Mouse (Mus musculus): ENCODE measurements at regions not wholly inside any gene's neighbourhood (a gene's known extent, or its start where the extent isn't known, plus 50 kb on each side); places are given as distances from the start of the nearest gene placed in this dataset.

DNA sequence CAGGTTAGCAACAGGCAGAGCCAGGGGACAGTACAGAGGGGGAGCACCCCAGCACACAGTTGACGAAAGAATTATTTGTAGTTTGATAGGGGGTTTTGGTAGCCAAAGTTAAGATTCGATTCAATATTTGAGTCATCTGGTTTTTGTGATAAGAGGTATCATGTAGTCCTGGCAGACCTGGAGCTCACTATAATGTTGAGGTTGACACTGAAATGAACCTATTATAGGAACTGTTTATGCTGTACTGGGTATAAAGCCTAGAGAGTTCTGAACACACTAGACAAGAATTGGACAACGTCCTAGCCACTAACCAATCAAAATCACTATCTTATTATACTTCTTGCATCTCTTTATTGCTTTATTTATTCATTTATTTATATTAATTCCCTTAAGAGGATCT is 284.4 kb upstream of the Thbs1 start:
- Histone ChIP-seq H3K9me3 (ENCODE audit: control insufficient read depth, insufficient read depth, low read depth, low read length) (no peaks in the 10 kb centered on the region), H3K36me3 (ENCODE audit: control insufficient read depth, insufficient read depth, low read length, poor library complexity, severe bottlenecking) (no peaks in the 10 kb centered on the region), H3K4me1 (ENCODE audit: control insufficient read depth in 2 of 2, insufficient read depth in 2 of 2, low read length in 2 of 2, poor library complexity in 1 of 2) (no peaks in the 10 kb centered on the region), H3K4me3 (ENCODE audit: insufficient read depth in 1 of 2, low read depth in 1 of 2, low read length in 2 of 2, poor library complexity in 1 of 2, severe bottlenecking in 1 of 2) (no peak overlapping the region), H3K27ac (ENCODE audit: insufficient read depth, low read depth, low read length, poor library complexity, severe bottlenecking) (no peak overlapping the region), H3K9ac (ENCODE audit: insufficient read depth, low read depth, low read length, poor library complexity, severe bottlenecking) (no peak overlapping the region)
- DNase-seq (ENCODE audit: low read depth, low spot score), result no peak
- in situ Hi-C loops (cut with MboI; ENCODE audit: low sequenced_read_pairs in 2 of 2, unreplicated experiment in 2 of 2), result no loop called here
- TF ChIP-seq CHD2 (IDR thresholded peaks at IDR 0.05; ENCODE audit: low read depth, low read length) (no peak), ZC3H11A (IDR thresholded peaks at IDR 0.05; ENCODE audit: borderline replicate concordance, low read depth, low read length) (no peak), MAFK (IDR thresholded peaks at IDR 0.05; ENCODE audit: insufficient read depth, low read depth, low read length) (no peak), ZNF384 (IDR thresholded peaks at IDR 0.05; ENCODE audit: low read depth, low read length) (no peak), HCFC1 (IDR thresholded peaks at IDR 0.05; ENCODE audit: borderline replicate concordance, insufficient read depth, low read length) (no peak)

DNA sequence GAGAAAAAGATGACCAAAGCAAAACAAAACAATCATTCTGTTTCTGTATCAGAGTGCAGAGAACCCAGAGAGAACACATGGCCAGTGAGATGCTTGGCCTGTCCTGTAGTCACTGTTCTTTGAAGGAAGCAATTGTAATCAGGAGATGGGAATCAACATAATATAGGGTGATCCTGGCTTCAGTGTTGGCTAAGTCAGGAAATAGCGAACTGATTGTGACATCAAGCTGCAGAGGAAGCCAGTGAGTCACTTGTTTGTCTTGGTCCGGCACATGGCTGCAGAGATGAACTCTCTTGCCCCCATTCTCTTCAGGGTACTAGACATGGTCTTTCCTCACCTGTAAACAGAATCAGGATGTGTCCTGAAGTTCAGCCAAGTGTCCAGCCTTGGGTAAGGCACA is 273.3 kb upstream of the Thbs1 start:
- Histone ChIP-seq H3K9ac (ENCODE audit: insufficient read depth, low read depth, low read length, poor library complexity, severe bottlenecking) (no peak overlapping the region), H3K4me1 (ENCODE audit: control insufficient read depth in 2 of 2, insufficient read depth in 2 of 2, low read length in 2 of 2, poor library complexity in 1 of 2) (no peaks in the 10 kb centered on the region)
- in situ Hi-C loops (cut with MboI; ENCODE audit: low sequenced_read_pairs in 2 of 2, unreplicated experiment in 2 of 2), result no loop called here

DNA sequence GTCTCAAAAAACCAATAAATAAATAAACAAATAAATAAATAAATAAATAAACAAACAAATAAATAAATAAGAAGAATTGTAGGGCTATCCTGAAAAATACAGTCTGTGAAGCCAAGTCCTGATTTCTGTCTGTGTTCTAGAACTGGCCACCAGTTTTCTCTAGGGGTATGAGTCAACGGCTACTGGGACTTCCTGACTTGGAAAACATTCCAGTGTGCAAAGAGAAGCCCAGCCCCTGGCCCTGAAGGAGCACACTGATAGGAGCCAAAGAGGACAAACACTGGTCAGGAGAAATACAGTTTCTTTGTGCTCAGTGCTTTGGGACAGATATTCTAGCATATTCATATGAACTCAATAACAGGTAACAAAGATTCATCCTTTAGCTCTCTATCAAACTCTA is 271.3 kb upstream of the Thbs1 start:
- TF ChIP-seq HCFC1 (IDR thresholded peaks at IDR 0.05; ENCODE audit: borderline replicate concordance, insufficient read depth, low read length), result no peak
- TF ChIP-seq CHD2 (IDR thresholded peaks at IDR 0.05; ENCODE audit: low read depth, low read length), result no peak
- TF ChIP-seq ZNF384 (IDR thresholded peaks at IDR 0.05; ENCODE audit: low read depth, low read length), result no peak
- no peak for TF ChIP-seq MAFK (IDR thresholded peaks at IDR 0.05; ENCODE audit: insufficient read depth, low read depth, low read length)
- no peak for TF ChIP-seq ZC3H11A (IDR thresholded peaks at IDR 0.05; ENCODE audit: borderline replicate concordance, low read depth, low read length)

More for the DNA sequence above, 273.3 kb upstream of the Thbs1 start:
- no peak for DNase-seq (ENCODE audit: low read depth, low spot score)
- Histone ChIP-seq H3K9me3 (ENCODE audit: control insufficient read depth, insufficient read depth, low read depth, low read length) (no peaks in the 10 kb centered on the region), H3K27ac (ENCODE audit: insufficient read depth, low read depth, low read length, poor library complexity, severe bottlenecking) (no peak overlapping the region), H3K4me3 (ENCODE audit: insufficient read depth in 1 of 2, low read depth in 1 of 2, low read length in 2 of 2, poor library complexity in 1 of 2, severe bottlenecking in 1 of 2) (no peak overlapping the region), H3K36me3 (ENCODE audit: control insufficient read depth, insufficient read depth, low read length, poor library complexity, severe bottlenecking) (no peaks in the 10 kb centered on the region)
- TF ChIP-seq ZNF384 (IDR thresholded peaks at IDR 0.05; ENCODE audit: low read depth, low read length) (no peak), HCFC1 (IDR thresholded peaks at IDR 0.05; ENCODE audit: borderline replicate concordance, insufficient read depth, low read length) (no peak), ZC3H11A (IDR thresholded peaks at IDR 0.05; ENCODE audit: borderline replicate concordance, low read depth, low read length) (no peak), CHD2 (IDR thresholded peaks at IDR 0.05; ENCODE audit: low read depth, low read length) (no peak), MAFK (IDR thresholded peaks at IDR 0.05; ENCODE audit: insufficient read depth, low read depth, low read length) (no peak)

DNA sequence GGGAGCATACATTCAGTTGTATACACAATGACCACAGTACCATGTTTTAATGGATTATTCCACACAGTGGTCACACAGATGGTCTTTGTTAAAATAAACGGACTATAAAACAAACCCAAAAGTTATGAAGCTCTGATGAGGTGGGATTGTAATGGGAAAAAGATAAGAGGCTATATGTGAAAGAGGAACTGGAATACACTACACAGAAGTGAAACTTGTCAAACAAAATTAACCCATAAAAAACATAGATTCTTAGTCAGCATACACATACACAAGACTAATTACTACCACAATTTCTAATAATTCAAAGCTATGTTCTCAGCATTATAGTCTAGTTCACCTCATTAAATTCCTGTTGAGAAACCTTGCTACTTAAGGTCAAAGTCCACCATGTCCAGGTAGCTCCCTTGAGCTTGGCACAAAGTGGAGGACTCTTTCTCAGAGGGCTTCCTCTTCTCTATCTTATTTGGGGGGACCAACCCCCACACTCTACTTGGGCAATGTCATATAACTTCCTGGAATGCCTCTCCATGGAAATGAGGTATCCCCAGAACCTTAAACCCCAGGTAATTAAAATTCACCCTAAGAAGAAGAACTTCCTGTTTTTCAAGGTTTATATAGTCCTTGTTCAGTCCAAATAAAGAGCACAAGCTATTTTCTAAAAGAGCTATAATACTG is 269.2 kb upstream of the Thbs1 start:
- Histone ChIP-seq H3K4me1 (ENCODE audit: control insufficient read depth in 2 of 2, insufficient read depth in 2 of 2, low read length in 2 of 2, poor library complexity in 1 of 2) (no peaks in the 10 kb centered on the region), H3K9ac (ENCODE audit: insufficient read depth, low read depth, low read length, poor library complexity, severe bottlenecking) (no peak overlapping the region), H3K27ac (ENCODE audit: insufficient read depth, low read depth, low read length, poor library complexity, severe bottlenecking) (no peak overlapping the region), H3K4me3 (ENCODE audit: insufficient read depth in 1 of 2, low read depth in 1 of 2, low read length in 2 of 2, poor library complexity in 1 of 2, severe bottlenecking in 1 of 2) (no peak overlapping the region), H3K36me3 (ENCODE audit: control insufficient read depth, insufficient read depth, low read length, poor library complexity, severe bottlenecking) (no peaks in the 10 kb centered on the region), H3K9me3 (ENCODE audit: control insufficient read depth, insufficient read depth, low read depth, low read length) (no peaks in the 10 kb centered on the region)
- no peak for DNase-seq (ENCODE audit: low read depth, low spot score)
- TF ChIP-seq ZNF384 (IDR thresholded peaks at IDR 0.05; ENCODE audit: low read depth, low read length), result no peak
- no peak for TF ChIP-seq MAFK (IDR thresholded peaks at IDR 0.05; ENCODE audit: insufficient read depth, low read depth, low read length)
- no peak for TF ChIP-seq ZC3H11A (IDR thresholded peaks at IDR 0.05; ENCODE audit: borderline replicate concordance, low read depth, low read length)
- TF ChIP-seq CHD2 (IDR thresholded peaks at IDR 0.05; ENCODE audit: low read depth, low read length), result no peak
- TF ChIP-seq HCFC1 (IDR thresholded peaks at IDR 0.05; ENCODE audit: borderline replicate concordance, insufficient read depth, low read length), result no peak
- in situ Hi-C loops (cut with MboI; ENCODE audit: low sequenced_read_pairs in 2 of 2, unreplicated experiment in 2 of 2), result no loop called here

More for the DNA sequence above, 271.3 kb upstream of the Thbs1 start:
- no peak overlapping the region for H3K27ac ChIP-seq (ENCODE audit: insufficient read depth, low read depth, low read length, poor library complexity, severe bottlenecking)
- H3K9me3 ChIP-seq (ENCODE audit: control insufficient read depth, insufficient read depth, low read depth, low read length), result no peaks in the 10 kb centered on the region
- no peak overlapping the region for H3K4me3 ChIP-seq (ENCODE audit: insufficient read depth in 1 of 2, low read depth in 1 of 2, low read length in 2 of 2, poor library complexity in 1 of 2, severe bottlenecking in 1 of 2)
- in situ Hi-C loops (cut with MboI; ENCODE audit: low sequenced_read_pairs in 2 of 2, unreplicated experiment in 2 of 2), result no loop called here
- no peaks in the 10 kb centered on the region for H3K36me3 ChIP-seq (ENCODE audit: control insufficient read depth, insufficient read depth, low read length, poor library complexity, severe bottlenecking)
- no peaks in the 10 kb centered on the region for H3K4me1 ChIP-seq (ENCODE audit: control insufficient read depth in 2 of 2, insufficient read depth in 2 of 2, low read length in 2 of 2, poor library complexity in 1 of 2)
- H3K9ac ChIP-seq (ENCODE audit: insufficient read depth, low read depth, low read length, poor library complexity, severe bottlenecking), result no peak overlapping the region
- no peak for DNase-seq (ENCODE audit: low read depth, low spot score)
